Mouse (Mus musculus): ENCODE results near the gene Dnaaf5. TPM values are rescaled to one million over a fixed set of nuclear protein-coding genes. Genes with fewer than 3 reads are reported as not detected.
A peak's percentile ranks its signal among the peaks of the same experiment; 100 is the strongest.

The Dnaaf5 gene
- polyA plus RNA-seq, 1 experiment from 2014 or later = 2.9 TPM

DNA sequence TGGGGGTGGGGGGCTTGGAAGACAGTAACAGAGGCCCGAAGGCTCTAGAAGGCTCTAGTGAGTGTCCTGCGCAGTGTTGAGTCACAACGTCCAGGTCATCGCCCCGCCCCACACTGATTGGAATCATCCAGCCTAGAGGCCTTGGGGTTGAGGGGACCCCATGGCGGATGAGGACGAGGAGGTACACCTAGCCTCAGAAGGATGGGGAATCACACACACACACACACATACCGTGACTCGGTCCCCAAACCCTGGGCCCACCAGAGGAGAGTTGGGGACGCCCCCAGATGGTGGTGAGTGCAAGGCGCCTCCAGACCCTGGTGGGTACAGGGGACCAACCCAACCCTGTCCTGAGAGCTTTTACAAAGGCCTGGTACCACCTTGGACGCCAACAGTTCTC lies 20.9 kb upstream of the Dnaaf5 start:
- TF ChIP-seq CTCF (IDR thresholded peaks at IDR 0.05; ENCODE audit: low read depth) = no peak
- H3K4me2 ChIP-seq (replicated peaks; ENCODE audit: low read depth) = peak overlapping the region; percentile 80
- no peak overlapping the region for H3K27ac ChIP-seq (ENCODE audit: low read depth, low read length)

DNA sequence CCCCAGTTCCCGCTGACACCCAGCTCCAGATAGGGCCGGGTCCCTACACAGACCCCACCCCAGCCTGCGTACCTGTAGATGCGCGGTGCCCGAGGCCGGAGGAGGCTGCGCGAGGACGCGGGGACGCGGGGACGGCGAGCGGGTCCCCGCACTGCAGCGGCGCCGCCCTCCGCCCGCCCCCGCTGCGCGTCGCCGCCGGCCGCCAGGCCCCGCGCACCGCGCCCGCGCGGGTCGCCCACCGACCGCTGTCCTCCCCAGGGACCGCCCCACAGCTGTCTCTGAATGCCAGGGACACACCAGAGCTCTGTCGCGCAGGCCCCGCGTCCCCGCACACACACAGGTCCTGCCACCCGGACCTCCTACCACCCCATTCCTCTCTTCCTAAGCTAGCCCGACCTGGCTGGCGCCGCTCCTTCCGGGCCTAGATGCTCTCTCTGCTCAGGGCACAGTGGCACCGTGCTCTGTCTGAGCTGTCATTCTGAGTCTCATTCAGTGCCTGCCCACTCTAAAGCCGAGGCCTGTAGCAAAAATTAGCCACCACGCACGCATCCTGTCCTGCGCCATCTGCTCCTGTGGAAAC lies 20.4 kb upstream of the Dnaaf5 start:
- TF ChIP-seq CTCF (IDR thresholded peaks at IDR 0.05; ENCODE audit: low read depth) = no peak
- H3K9ac ChIP-seq (ENCODE audit: low read depth, low read length) = peak overlapping the region; percentile 51
- peak overlapping the region; percentile 51 for H3K4me3 ChIP-seq (ENCODE audit: low read depth, low read length)
- peaks cover 5% of the 10 kb centered on the region; the same call in 1 of the 2 replicates for H3K4me1 ChIP-seq (replicated peaks; ENCODE audit: control insufficient read depth, insufficient read depth, low read length)
- 5% methylated on average over 51 of the region's 55 CpGs for WGBS
- H3K4me2 ChIP-seq (replicated peaks; ENCODE audit: low read depth) = peak overlapping the region; percentile 80
- H3K27ac ChIP-seq (ENCODE audit: low read depth, low read length) = no peak overlapping the region
- H3K9me3 ChIP-seq (ENCODE audit: control insufficient read depth) = no peaks in the 10 kb centered on the region
- H3K36me3 ChIP-seq (ENCODE audit: control insufficient read depth, insufficient read depth) = no peaks in the 10 kb centered on the region
- ATAC-seq = peak; percentile 44
- no peaks in the 10 kb centered on the region for H3K27me3 ChIP-seq (replicated peaks; ENCODE audit: control insufficient read depth, insufficient read depth, low read length)

More for the DNA sequence above, 20.9 kb upstream of the Dnaaf5 start:
- Histone ChIP-seq H3K4me1 (replicated peaks; ENCODE audit: control insufficient read depth, insufficient read depth, low read length) (peaks cover 5% of the 10 kb centered on the region; the same call in 1 of the 2 replicates), H3K4me3 (ENCODE audit: low read depth, low read length) (peak overlapping the region; percentile 51), H3K36me3 (ENCODE audit: control insufficient read depth, insufficient read depth) (no peaks in the 10 kb centered on the region), H3K27me3 (replicated peaks; ENCODE audit: control insufficient read depth, insufficient read depth, low read length) (no peaks in the 10 kb centered on the region), H3K9ac (ENCODE audit: low read depth, low read length) (peak overlapping the region; percentile 51), H3K9me3 (ENCODE audit: control insufficient read depth) (no peaks in the 10 kb centered on the region)
- 2% methylated on average over 12 of the region's 12 CpGs for WGBS
- peak; percentile 39 for ATAC-seq

DNA sequence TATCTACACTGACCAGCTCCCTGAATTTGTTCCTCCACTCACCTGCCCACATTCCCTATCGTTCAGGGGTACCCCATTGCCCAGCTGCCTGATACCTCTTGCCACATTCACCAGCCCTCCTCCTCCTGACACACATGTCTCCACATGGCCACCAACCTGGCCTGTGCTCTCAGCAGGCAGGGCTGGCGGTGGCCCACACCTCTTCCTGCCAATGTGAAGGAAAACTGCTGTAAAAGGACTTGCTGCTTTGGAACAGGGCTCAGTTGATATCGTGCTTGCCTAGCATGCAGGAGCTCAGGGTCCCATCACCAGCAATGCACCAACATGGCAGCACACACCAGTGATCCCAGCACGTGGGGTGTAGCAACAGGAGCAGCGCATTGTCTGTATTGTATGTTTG lies 19.7 kb upstream of the Dnaaf5 start:
- TF ChIP-seq CTCF (IDR thresholded peaks at IDR 0.05; ENCODE audit: low read depth) = no peak
- ATAC-seq = no peak
- Histone ChIP-seq H3K9ac (ENCODE audit: low read depth, low read length) (no peak overlapping the region), H3K4me2 (replicated peaks; ENCODE audit: low read depth) (no peak overlapping the region), H3K9me3 (ENCODE audit: control insufficient read depth) (no peaks in the 10 kb centered on the region), H3K27ac (ENCODE audit: low read depth, low read length) (no peak overlapping the region), H3K4me3 (ENCODE audit: low read depth, low read length) (no peak overlapping the region), H3K4me1 (replicated peaks; ENCODE audit: control insufficient read depth, insufficient read depth, low read length) (peaks cover 5% of the 10 kb centered on the region; the same call in 1 of the 2 replicates), H3K36me3 (ENCODE audit: control insufficient read depth, insufficient read depth) (no peaks in the 10 kb centered on the region), H3K27me3 (replicated peaks; ENCODE audit: control insufficient read depth, insufficient read depth, low read length) (no peaks in the 10 kb centered on the region)
- 86% methylated on average over 5 of the region's 5 CpGs for WGBS

DNA sequence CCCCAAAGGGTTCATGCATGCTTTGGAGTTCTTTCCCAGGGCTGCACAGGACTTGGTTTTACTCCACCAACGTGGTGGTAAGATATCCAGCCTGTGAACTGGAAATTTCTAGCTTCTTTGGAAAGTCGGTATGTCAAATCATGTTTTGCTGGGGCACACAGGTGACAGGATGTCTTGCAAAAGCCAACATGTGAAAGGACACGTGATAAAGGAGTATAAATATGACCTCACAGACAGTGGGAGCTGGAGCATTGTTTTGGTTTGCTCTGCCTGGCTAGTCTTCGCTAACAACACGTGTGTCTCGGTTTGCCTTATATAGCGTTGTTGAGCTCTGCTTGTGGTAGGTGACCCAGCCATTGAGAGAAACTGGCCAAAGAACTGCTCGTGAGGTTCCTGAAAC lies 15.5 kb upstream of the Dnaaf5 start:
- Histone ChIP-seq H3K9ac (ENCODE audit: low read depth, low read length) (no peak overlapping the region), H3K27ac (ENCODE audit: low read depth, low read length) (no peak overlapping the region), H3K27me3 (replicated peaks; ENCODE audit: control insufficient read depth, insufficient read depth, low read length) (no peaks in the 10 kb centered on the region), H3K36me3 (ENCODE audit: control insufficient read depth, insufficient read depth) (no peaks in the 10 kb centered on the region), H3K9me3 (ENCODE audit: control insufficient read depth) (no peaks in the 10 kb centered on the region), H3K4me1 (replicated peaks; ENCODE audit: control insufficient read depth, insufficient read depth, low read length) (no peaks in the 10 kb centered on the region), H3K4me2 (replicated peaks; ENCODE audit: low read depth) (no peak overlapping the region), H3K4me3 (ENCODE audit: low read depth, low read length) (no peak overlapping the region)
- 82% methylated on average over 8 of the region's 8 CpGs for WGBS
- no peak for TF ChIP-seq CTCF (IDR thresholded peaks at IDR 0.05; ENCODE audit: low read depth)
- no peak for ATAC-seq

DNA sequence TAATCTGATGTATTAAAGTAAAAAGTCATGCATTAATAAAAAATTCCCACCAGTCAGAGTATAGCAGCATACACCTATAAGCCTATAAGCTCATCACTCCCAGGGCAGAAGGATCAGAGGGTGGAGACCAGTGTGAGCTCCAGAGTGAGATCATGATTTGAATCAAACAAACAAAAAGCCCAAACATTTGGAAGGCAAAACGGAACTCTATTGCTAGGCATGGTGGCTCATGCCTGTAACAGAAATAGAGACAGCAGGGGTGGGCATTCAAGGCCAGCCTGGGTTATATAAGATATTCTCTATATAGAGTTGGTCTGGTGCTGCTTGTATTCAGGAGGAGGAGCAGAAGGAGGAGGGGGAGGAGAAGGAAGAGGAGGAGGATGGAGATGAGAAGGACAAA lies 13.7 kb upstream of the Dnaaf5 start:
- Histone ChIP-seq H3K9me3 (ENCODE audit: control insufficient read depth) (no peaks in the 10 kb centered on the region), H3K4me1 (replicated peaks; ENCODE audit: control insufficient read depth, insufficient read depth, low read length) (no peaks in the 10 kb centered on the region), H3K36me3 (ENCODE audit: control insufficient read depth, insufficient read depth) (no peaks in the 10 kb centered on the region), H3K27ac (ENCODE audit: low read depth, low read length) (no peak overlapping the region), H3K4me3 (ENCODE audit: low read depth, low read length) (no peak overlapping the region), H3K4me2 (replicated peaks; ENCODE audit: low read depth) (no peak overlapping the region), H3K27me3 (replicated peaks; ENCODE audit: control insufficient read depth, insufficient read depth, low read length) (no peaks in the 10 kb centered on the region), H3K9ac (ENCODE audit: low read depth, low read length) (no peak overlapping the region)
- no peak for TF ChIP-seq CTCF (IDR thresholded peaks at IDR 0.05; ENCODE audit: low read depth)
- WGBS = 61% methylated on average over 1 of the region's 1 CpGs
- no peak for ATAC-seq

DNA sequence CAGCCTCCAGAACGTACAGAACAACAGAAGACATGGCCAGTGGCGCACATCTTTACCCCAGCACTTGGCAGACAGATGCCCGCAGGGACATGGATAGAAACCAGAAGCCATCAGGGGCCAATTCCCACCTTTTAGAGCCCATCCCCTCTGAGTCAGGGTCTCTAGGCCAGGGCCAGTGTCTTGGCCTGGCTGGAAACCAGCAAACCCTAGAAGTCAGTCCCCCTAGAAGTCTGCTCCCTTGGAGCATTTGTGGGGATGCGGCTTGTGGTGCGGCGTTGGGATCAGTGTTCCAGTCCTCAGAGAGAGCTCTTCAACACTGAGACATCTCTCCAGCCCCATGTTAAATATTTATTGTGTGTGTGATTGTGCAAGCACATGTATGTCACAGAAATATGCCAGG lies 12.8 kb upstream of the Dnaaf5 start:
- WGBS = 82% methylated on average over 6 of the region's 6 CpGs
- Histone ChIP-seq H3K36me3 (ENCODE audit: control insufficient read depth, insufficient read depth) (no peaks in the 10 kb centered on the region), H3K9me3 (ENCODE audit: control insufficient read depth) (no peaks in the 10 kb centered on the region), H3K4me3 (ENCODE audit: low read depth, low read length) (no peak overlapping the region), H3K4me1 (replicated peaks; ENCODE audit: control insufficient read depth, insufficient read depth, low read length) (no peaks in the 10 kb centered on the region), H3K27ac (ENCODE audit: low read depth, low read length) (no peak overlapping the region), H3K9ac (ENCODE audit: low read depth, low read length) (no peak overlapping the region), H3K27me3 (replicated peaks; ENCODE audit: control insufficient read depth, insufficient read depth, low read length) (no peaks in the 10 kb centered on the region), H3K4me2 (replicated peaks; ENCODE audit: low read depth) (no peak overlapping the region)
- no peak for TF ChIP-seq CTCF (IDR thresholded peaks at IDR 0.05; ENCODE audit: low read depth)
- ATAC-seq = no peak

All from intestine, postnatal 0 days (tissue).